Mouse (Mus musculus) lung, embryonic 14.5 days (tissue): ENCODE measurements around the gene Fkbp14. TPM values are rescaled to one million over a fixed set of nuclear protein-coding genes. Genes with fewer than 3 reads are reported as not detected.

ENCODE experiments used
- ATAC-seq: fragments of 200-750 bp; cut with Nextera tagmentation; 2 replicates; pipeline ENCODE4 v1.8.0; 2017; ENCODE audit warnings: mild to moderate bottlenecking, moderate TSS enrichment, moderate library complexity; ENCODE audit not compliant: insufficient read depth
- DNase-seq: peaks from one replicate; pipeline ENCODE4 v3.0.0-alpha.2; 2015
- H3K27ac ChIP-seq: fragments of 300-500 bp; sonication (generic); 2 replicates; pipeline ENCODE4 v1.5.1; 2014; ENCODE audit warnings: low read depth, mild to moderate bottlenecking, moderate library complexity
- H3K27me3 ChIP-seq: fragments of 300-500 bp; sonication (generic); 2 replicates; pipeline ENCODE4 v1.6.1; 2014; ENCODE audit warnings: low read length, control low read depth; ENCODE audit not compliant: insufficient read depth
- H3K36me3 ChIP-seq: fragments of 300-500 bp; sonication (generic); 2 replicates; pipeline ENCODE4 v1.6.1; 2014; ENCODE audit warnings: control low read depth; ENCODE audit not compliant: insufficient read depth
- H3K4me1 ChIP-seq: fragments of 300-500 bp; sonication (generic); 2 replicates; pipeline ENCODE4 v1.6.1; 2014; ENCODE audit warnings: antibody characterized with exemption, control low read depth; ENCODE audit not compliant: insufficient read depth
- H3K4me2 ChIP-seq: fragments of 300-500 bp; sonication (generic); 2 replicates; pipeline ENCODE4 v1.6.1; 2014; ENCODE audit warnings: mild to moderate bottlenecking
- H3K4me3 ChIP-seq: fragments of 300-500 bp; sonication (generic); 2 replicates; pipeline ENCODE4 v1.5.1; 2014; ENCODE audit warnings: low read depth, low read length
- H3K9ac ChIP-seq: fragments of 300-500 bp; sonication (generic); 2 replicates; pipeline ENCODE4 v1.6.1; 2014
- H3K9me3 ChIP-seq: fragments of 300-500 bp; sonication (generic); 2 replicates; pipeline ENCODE4 v1.6.1; 2016; ENCODE audit warnings: low read depth, low read length, control low read depth
- CTCF ChIP-seq: IDR thresholded peaks from 2 replicates; pipeline ENCODE4 v1.5.1; 2016; ENCODE audit warnings: antibody characterized with exemption, low read depth
- WGBS: fragments of 180-500 bp; shearing (Covaris S2); extraction: QIAGEN DNeasy Blood & Tissue Kit; methylation state at CpG from one replicate; pipeline ENCODE4 v1.1.7; 2014; 5-methylcytosine and 5-hydroxymethylcytosine counted together
- polyA plus RNA-seq: library from polyadenylated mRNA; unstranded; fragments of >200 nt; fragmentation: Nextera tagmentation; extraction: Ambion mirVana; gene quantifications from 2 replicates; pipeline ENCODE4 v1.2.1, GENCODE M21; 2014

The Fkbp14 gene
- polyA plus RNA-seq, 1 experiment from 2014 or later = 21.5 TPM

GRCm38 (mm10) chr6:54566546-54566919 lies 30.6 kb downstream of the Fkbp14 start:
- no peak for TF ChIP-seq CTCF
- ATAC-seq = peak; percentile 33; the same call in 1 of the 2 replicates
- no peaks in the 10 kb centered on the region for H3K9me3 ChIP-seq
- H3K4me2 ChIP-seq = peak overlapping the region; percentile 95
- no peak for DNase-seq
- peaks cover 17% of the 10 kb centered on the region for H3K27me3 ChIP-seq
- H3K4me3 ChIP-seq = peak overlapping the region; percentile 48
- 9% methylated on average over 6 of the region's 6 CpGs for WGBS
- H3K4me1 ChIP-seq = peaks cover 3% of the 10 kb centered on the region; the same call in 1 of the 2 replicates
- H3K27ac ChIP-seq = no peak overlapping the region
- H3K36me3 ChIP-seq = no peaks in the 10 kb centered on the region
- peak overlapping the region; percentile 49; the same call in 1 of the 2 replicates for H3K9ac ChIP-seq

- Histone ChIP-seq H3K9me3 (no peaks in the 10 kb centered on the region), H3K4me1 (peaks cover 3% of the 10 kb centered on the region; the same call in 1 of the 2 replicates), H3K4me3 (peak within 1 kb of the TSS; percentile 48), H3K27me3 (peaks cover 17% of the 10 kb centered on the region), H3K36me3 (no peaks in the 10 kb centered on the region), H3K9ac (peak within 1 kb of the TSS; percentile 49), H3K4me2 (peak within 1 kb of the TSS; percentile 95), H3K27ac (no peak within 1 kb of the TSS; the same call in 1 of the 2 replicates)
- DNase-seq (peak; percentile 78), ATAC-seq (peak; percentile 80)
- no peak for TF ChIP-seq CTCF
- under 1% methylated on average over 60 of the region's 60 CpGs for WGBS
Observed at GRCm38 (mm10) chr6:54565665-54566545, 31.2 kb downstream of the Fkbp14 start, which contains the start of gene Scrn1. TSS of gene Scrn1 (minus strand) at chr6:54566489.

- H3K27me3 ChIP-seq = peaks cover 17% of the 10 kb centered on the region
- no peak for TF ChIP-seq CTCF
- H3K9me3 ChIP-seq = no peaks in the 10 kb centered on the region
- peaks cover 3% of the 10 kb centered on the region; the same call in 1 of the 2 replicates for H3K4me1 ChIP-seq
- no peak overlapping the region for H3K9ac ChIP-seq
- no peak for ATAC-seq
- no peaks in the 10 kb centered on the region for H3K36me3 ChIP-seq
- no peak for DNase-seq
- WGBS = 52% methylated on average over 3 of the region's 3 CpGs
- no peak overlapping the region for H3K27ac ChIP-seq
- peak overlapping the region; percentile 95; the same call in 1 of the 2 replicates for H3K4me2 ChIP-seq
- H3K4me3 ChIP-seq = no peak overlapping the region
Observed at GRCm38 (mm10) chr6:54565012-54565411, 32.1 kb downstream of the Fkbp14 start.

- peaks cover 17% of the 10 kb centered on the region for H3K27me3 ChIP-seq
- H3K4me1 ChIP-seq = peaks cover 3% of the 10 kb centered on the region; the same call in 1 of the 2 replicates
- DNase-seq (no peak), ATAC-seq (no peak)
- TF ChIP-seq CTCF = no peak
- H3K4me3 ChIP-seq = no peak overlapping the region
- 59% methylated on average over 9 of the region's 9 CpGs for WGBS
- H3K27ac ChIP-seq = no peak overlapping the region
- H3K9ac ChIP-seq = no peak overlapping the region
- H3K9me3 ChIP-seq = no peaks in the 10 kb centered on the region
- H3K36me3 ChIP-seq = no peaks in the 10 kb centered on the region
- no peak overlapping the region for H3K4me2 ChIP-seq
Observed at GRCm38 (mm10) chr6:54564506-54564991, 32.6 kb downstream of the Fkbp14 start.

GRCm38 (mm10) chr6:54563561-54563960 lies 33.5 kb downstream of the Fkbp14 start:
- WGBS = 83% methylated on average over 4 of the region's 4 CpGs
- TF ChIP-seq CTCF = no peak
- ATAC-seq (no peak), DNase-seq (no peak)
- Histone ChIP-seq H3K4me2 (no peak overlapping the region), H3K4me3 (no peak overlapping the region), H3K9me3 (no peaks in the 10 kb centered on the region), H3K4me1 (peaks cover 3% of the 10 kb centered on the region; the same call in 1 of the 2 replicates), H3K27me3 (peaks cover 17% of the 10 kb centered on the region), H3K9ac (no peak overlapping the region), H3K27ac (no peak overlapping the region), H3K36me3 (no peaks in the 10 kb centered on the region)

GRCm38 (mm10) chr6:54562018-54562809 lies 34.9 kb downstream of the Fkbp14 start:
- no peak overlapping the region for H3K27ac ChIP-seq
- no peaks in the 10 kb centered on the region for H3K9me3 ChIP-seq
- 44% methylated on average over 17 of the region's 17 CpGs for WGBS
- no peak for DNase-seq
- no peak overlapping the region for H3K4me2 ChIP-seq
- no peak for ATAC-seq
- H3K36me3 ChIP-seq = no peaks in the 10 kb centered on the region
- no peak overlapping the region for H3K4me3 ChIP-seq
- H3K9ac ChIP-seq = no peak overlapping the region
- peaks cover 3% of the 10 kb centered on the region; the same call in 1 of the 2 replicates for H3K4me1 ChIP-seq
- peaks cover 17% of the 10 kb centered on the region for H3K27me3 ChIP-seq
- TF ChIP-seq CTCF = no peak
